Mouse (Mus musculus): ENCODE data around the gene Prex1.

DNA sequence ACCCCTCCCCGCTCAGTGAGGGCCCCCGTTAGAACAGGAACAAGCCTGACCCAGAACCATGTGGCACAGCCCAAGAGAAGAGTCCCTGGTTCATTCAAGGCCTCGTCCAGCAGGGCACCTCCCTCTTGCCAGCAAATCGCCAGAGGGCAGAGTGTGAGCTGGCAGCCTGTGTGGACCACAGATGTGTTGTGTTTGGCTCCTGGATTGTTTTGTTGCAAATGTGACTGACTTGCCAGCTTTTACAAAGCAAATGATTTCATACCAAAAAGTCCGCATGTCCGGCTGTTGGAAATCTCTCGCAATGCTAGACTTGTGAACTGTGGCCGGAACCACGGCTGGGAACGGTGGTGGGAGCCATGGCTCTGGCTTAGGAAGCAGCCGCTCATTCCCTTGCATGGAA, 36.7 kb downstream of the Prex1 start:
- no peak for TF ChIP-seq CTCF (IDR thresholded peaks at IDR 0.05; ENCODE audit: low read depth)
- no peak for TF ChIP-seq EP300 (IDR thresholded peaks at IDR 0.05; ENCODE audit: low read depth)
